Mouse (Mus musculus) forebrain, embryonic 15.5 days (tissue): ENCODE measurements around the gene Mlf1. TPM values are rescaled to one million over a fixed set of nuclear protein-coding genes. Genes with fewer than 3 reads are reported as not detected.

ENCODE experiments used
- ATAC-seq: fragments of 200-750 bp; cut with Nextera tagmentation; replicated peaks from 2 replicates; pipeline ENCODE4 v1.8.0; 2017; ENCODE audit warnings: mild to moderate bottlenecking, moderate TSS enrichment, moderate library complexity
- H3K27ac ChIP-seq: fragments of 300-500 bp; sonication (generic); replicated peaks from 2 replicates; pipeline ENCODE4 v1.5.1; 2015; ENCODE audit warnings: mild to moderate bottlenecking, inconsistent platforms
- H3K27me3 ChIP-seq: fragments of 300-500 bp; sonication (generic); 2 replicates; pipeline ENCODE4 v1.6.1; 2015; ENCODE audit warnings: inconsistent platforms
- H3K36me3 ChIP-seq: fragments of 300-500 bp; sonication (generic); 2 replicates; pipeline ENCODE4 v1.6.1; 2015; ENCODE audit warnings: mild to moderate bottlenecking, inconsistent platforms
- H3K4me1 ChIP-seq: fragments of 300-500 bp; sonication (generic); 2 replicates; pipeline ENCODE4 v1.6.1; 2015; ENCODE audit warnings: inconsistent platforms
- H3K4me2 ChIP-seq: fragments of 300-500 bp; sonication (generic); replicated peaks from 2 replicates; pipeline ENCODE4 v1.6.1; 2015; ENCODE audit warnings: mild to moderate bottlenecking, inconsistent platforms
- H3K4me3 ChIP-seq: fragments of 300-500 bp; sonication (generic); 2 replicates; pipeline ENCODE4 v1.5.1; 2015; ENCODE audit warnings: mild to moderate bottlenecking, inconsistent platforms
- H3K9ac ChIP-seq: fragments of 300-500 bp; sonication (generic); replicated peaks from 2 replicates; pipeline ENCODE4 v1.6.1; 2015; ENCODE audit warnings: mild to moderate bottlenecking, inconsistent platforms
- H3K9me3 ChIP-seq: fragments of 300-500 bp; sonication (generic); 2 replicates; pipeline ENCODE4 v1.6.1; 2016; ENCODE audit warnings: inconsistent platforms
- WGBS: fragments of 180-500 bp; shearing (Covaris S2); methylation state at CpG from one replicate; pipeline ENCODE4 v1.1.7; 2015; ENCODE audit warnings: mixed read lengths; 5-methylcytosine and 5-hydroxymethylcytosine counted together
- polyA plus RNA-seq: library from polyadenylated mRNA; unstranded; fragments of >200 nt; fragmentation: Nextera tagmentation; extraction: Ambion mirVana; gene quantifications from 2 replicates; pipeline ENCODE4 v1.2.1, GENCODE M21; 2015

The Mlf1 gene
- 13.7 and 19.7 TPM in 2 replicates for polyA plus RNA-seq

- Histone ChIP-seq H3K27ac (no peak within 1 kb of the TSS), H3K4me1 (0 out of 2 replicates have a peak, but pooled peaks cover 4% of the 10 kb centered on the region), H3K4me2 (peak within 1 kb of the TSS; percentile 93), H3K9ac (peak within 1 kb of the TSS; percentile 68), H3K4me3 (peak within 1 kb of the TSS; percentile 60), H3K27me3 (peaks cover 20% of the 10 kb centered on the region), H3K36me3 (no peaks in the 10 kb centered on the region), H3K9me3 (no peaks in the 10 kb centered on the region)
- peak; percentile 99 for ATAC-seq
- under 1% methylated on average over 35 of the region's 35 CpGs for WGBS
Observed at GRCm38 (mm10) chr3:67373872-67374271, at the start of gene Mlf1. Gene Mlf1 (plus strand): TSS chr3:67374097.

DNA sequence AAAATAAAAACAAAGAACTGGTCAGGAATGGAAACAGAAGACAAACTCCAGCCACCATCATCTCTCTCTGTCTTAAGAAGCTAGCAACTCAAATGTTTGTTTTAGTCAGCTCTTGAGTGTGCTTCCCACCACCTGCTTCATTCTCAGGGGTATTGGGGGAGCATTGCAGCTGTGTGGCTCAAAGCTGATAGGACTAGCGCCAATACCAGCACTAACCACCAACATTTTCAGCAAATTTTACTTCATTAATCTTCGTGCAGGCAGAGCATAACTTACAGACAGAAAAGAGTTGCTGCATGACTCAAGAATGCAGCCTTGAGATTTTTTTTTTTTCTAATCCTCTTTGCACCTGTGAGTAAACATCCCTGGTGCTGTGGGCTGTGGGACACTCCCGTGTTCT, 34.3 kb upstream of the Mlf1 start:
- H3K4me3 ChIP-seq = no peak overlapping the region
- ATAC-seq = no peak
- H3K4me1 ChIP-seq = peaks cover 6% of the 10 kb centered on the region; the same call in 1 of the 2 replicates
- no peak overlapping the region for H3K9ac ChIP-seq
- no peaks in the 10 kb centered on the region for H3K27me3 ChIP-seq
- no peaks in the 10 kb centered on the region for H3K36me3 ChIP-seq
- H3K9me3 ChIP-seq = no peaks in the 10 kb centered on the region
- WGBS = 68% methylated on average over 3 of the region's 3 CpGs
- no peak overlapping the region for H3K4me2 ChIP-seq
- H3K27ac ChIP-seq = no peak overlapping the region

DNA sequence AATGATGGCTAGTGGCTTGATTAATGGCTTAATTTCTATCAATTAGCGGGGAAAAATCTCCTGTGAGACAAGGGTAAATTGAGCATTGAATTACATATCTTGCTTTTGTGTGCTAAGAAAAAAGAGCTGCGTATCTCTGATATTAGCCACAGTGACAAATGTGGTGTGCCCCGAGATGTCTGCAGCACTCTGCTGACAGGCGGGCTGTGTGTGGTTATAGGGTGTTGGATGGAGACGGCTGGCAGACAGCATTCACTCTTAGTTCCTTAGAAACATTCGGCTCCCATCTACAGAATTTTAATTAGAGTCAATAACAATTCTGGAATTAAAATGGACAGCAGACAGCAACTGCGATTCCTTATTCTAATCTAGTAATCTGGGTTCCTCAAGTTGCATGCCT, 33.0 kb upstream of the Mlf1 start:
- no peak overlapping the region for H3K9ac ChIP-seq
- 33% methylated on average over 7 of the region's 7 CpGs for WGBS
- no peak overlapping the region for H3K4me3 ChIP-seq
- no peaks in the 10 kb centered on the region for H3K36me3 ChIP-seq
- H3K9me3 ChIP-seq = no peaks in the 10 kb centered on the region
- ATAC-seq = peak; percentile 38; the same call in 1 of the 2 replicates
- H3K4me1 ChIP-seq = peaks cover 6% of the 10 kb centered on the region; the same call in 1 of the 2 replicates
- H3K27me3 ChIP-seq = no peaks in the 10 kb centered on the region
- no peak overlapping the region for H3K4me2 ChIP-seq
- no peak overlapping the region; the same call in 1 of the 2 replicates for H3K27ac ChIP-seq

- Histone ChIP-seq H3K4me1 (peaks cover 9% of the 10 kb centered on the region; the same call in 1 of the 2 replicates), H3K36me3 (no peaks in the 10 kb centered on the region), H3K27me3 (no peaks in the 10 kb centered on the region), H3K4me2 (no peak overlapping the region), H3K9ac (no peak overlapping the region), H3K27ac (no peak overlapping the region), H3K4me3 (no peak overlapping the region), H3K9me3 (no peaks in the 10 kb centered on the region)
- no peak for ATAC-seq
- 54% methylated on average over 5 of the region's 5 CpGs for WGBS
Observed at GRCm38 (mm10) chr3:67343004-67343662, 30.8 kb upstream of the Mlf1 start.

DNA sequence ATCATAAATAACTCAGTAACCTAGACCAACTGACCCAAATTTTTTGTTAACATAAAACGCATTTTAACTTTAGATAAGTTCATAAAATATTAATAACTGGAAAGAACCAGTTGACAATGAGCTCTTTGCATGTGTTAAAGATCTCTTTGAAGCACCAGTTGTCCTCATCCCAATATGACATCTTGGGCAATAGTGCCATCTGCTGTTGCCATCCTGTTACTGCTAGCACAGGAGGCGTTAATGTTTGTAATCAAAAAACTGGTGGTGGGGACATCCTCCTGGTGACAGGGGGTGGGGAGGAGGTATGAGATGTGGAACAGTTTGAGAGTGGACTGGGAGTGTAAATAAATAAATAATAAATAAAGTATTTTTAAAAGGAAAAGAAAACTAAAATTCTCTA, 29.3 kb upstream of the Mlf1 start:
- Histone ChIP-seq H3K4me2 (no peak overlapping the region), H3K9ac (no peak overlapping the region), H3K9me3 (no peaks in the 10 kb centered on the region), H3K27ac (no peak overlapping the region), H3K27me3 (no peaks in the 10 kb centered on the region), H3K36me3 (no peaks in the 10 kb centered on the region), H3K4me1 (peaks cover 9% of the 10 kb centered on the region; the same call in 1 of the 2 replicates), H3K4me3 (no peak overlapping the region)
- ATAC-seq = 0 out of 2 replicates have a peak, but pooled peaks have one; percentile 46
- WGBS = 8% methylated on average over 2 of the region's 2 CpGs

- ATAC-seq = 0 out of 2 replicates have a peak, but pooled peaks have one; percentile 40
- 35% methylated on average over 2 of the region's 2 CpGs for WGBS
- Histone ChIP-seq H3K9me3 (no peaks in the 10 kb centered on the region), H3K4me1 (peaks cover 9% of the 10 kb centered on the region; the same call in 1 of the 2 replicates), H3K36me3 (no peaks in the 10 kb centered on the region), H3K27ac (no peak overlapping the region), H3K27me3 (no peaks in the 10 kb centered on the region), H3K4me2 (no peak overlapping the region), H3K9ac (no peak overlapping the region), H3K4me3 (no peak overlapping the region)
Observed at GRCm38 (mm10) chr3:67346674-67347073, 27.2 kb upstream of the Mlf1 start.

GRCm38 (mm10) chr3:67351406-67352127, 22.3 kb upstream of the Mlf1 start:
- H3K27ac ChIP-seq = no peak overlapping the region
- H3K9ac ChIP-seq = no peak overlapping the region
- WGBS = 59% methylated on average over 12 of the region's 12 CpGs
- no peaks in the 10 kb centered on the region for H3K9me3 ChIP-seq
- H3K4me3 ChIP-seq = no peak overlapping the region
- no peaks in the 10 kb centered on the region; the same call in 1 of the 2 replicates for H3K27me3 ChIP-seq
- H3K4me1 ChIP-seq = 0 out of 2 replicates have a peak, but pooled peaks cover 7% of the 10 kb centered on the region
- ATAC-seq = no peak; the same call in 1 of the 2 replicates
- no peaks in the 10 kb centered on the region for H3K36me3 ChIP-seq
- no peak overlapping the region for H3K4me2 ChIP-seq

- Histone ChIP-seq H3K9ac (no peak overlapping the region), H3K27ac (no peak overlapping the region), H3K36me3 (no peaks in the 10 kb centered on the region), H3K4me1 (0 out of 2 replicates have a peak, but pooled peaks cover 3% of the 10 kb centered on the region), H3K4me2 (no peak overlapping the region), H3K9me3 (no peaks in the 10 kb centered on the region), H3K4me3 (no peak overlapping the region), H3K27me3 (no peaks in the 10 kb centered on the region; the same call in 1 of the 2 replicates)
- WGBS = 23% methylated on average over 4 of the region's 5 CpGs
- ATAC-seq = peak; percentile 86
Observed at GRCm38 (mm10) chr3:67352128-67352762, 21.7 kb upstream of the Mlf1 start.

DNA sequence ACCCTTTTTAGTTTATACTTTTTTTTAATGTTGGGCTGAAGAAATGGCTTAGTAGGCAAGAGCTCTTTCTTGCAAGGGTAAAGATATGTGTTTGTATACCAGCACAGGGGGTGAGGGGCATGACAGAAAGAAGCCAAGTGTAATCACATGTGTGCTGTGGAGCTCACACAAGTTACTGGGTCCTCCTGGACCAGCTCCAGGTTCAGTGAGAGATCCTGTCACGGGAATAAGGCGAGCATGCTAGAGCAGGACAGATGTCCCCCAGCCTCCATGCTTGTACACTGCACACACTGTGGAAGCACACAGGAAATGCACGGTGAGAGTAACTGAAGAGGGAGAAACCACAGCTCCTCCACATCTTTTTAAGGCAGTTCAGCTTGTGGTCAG, 21.1 kb upstream of the Mlf1 start:
- Histone ChIP-seq H3K4me3 (no peak overlapping the region), H3K4me1 (0 out of 2 replicates have a peak, but pooled peaks cover 3% of the 10 kb centered on the region), H3K9ac (no peak overlapping the region), H3K4me2 (no peak overlapping the region), H3K27me3 (no peaks in the 10 kb centered on the region; the same call in 1 of the 2 replicates), H3K27ac (no peak overlapping the region), H3K36me3 (no peaks in the 10 kb centered on the region), H3K9me3 (no peaks in the 10 kb centered on the region)
- ATAC-seq = peak; percentile 55; the same call in 1 of the 2 replicates
- WGBS = 74% methylated on average over 3 of the region's 3 CpGs

GRCm38 (mm10) chr3:67358376-67358775, 15.5 kb upstream of the Mlf1 start:
- H3K4me2 ChIP-seq = no peak overlapping the region
- no peak overlapping the region for H3K9ac ChIP-seq
- H3K27ac ChIP-seq = no peak overlapping the region
- peaks cover 4% of the 10 kb centered on the region; the same call in 1 of the 2 replicates for H3K4me1 ChIP-seq
- H3K36me3 ChIP-seq = no peaks in the 10 kb centered on the region
- no peaks in the 10 kb centered on the region; the same call in 1 of the 2 replicates for H3K27me3 ChIP-seq
- H3K4me3 ChIP-seq = no peak overlapping the region
- ATAC-seq = no peak
- H3K9me3 ChIP-seq = no peaks in the 10 kb centered on the region
- WGBS = 23% methylated on average over 7 of the region's 7 CpGs

DNA sequence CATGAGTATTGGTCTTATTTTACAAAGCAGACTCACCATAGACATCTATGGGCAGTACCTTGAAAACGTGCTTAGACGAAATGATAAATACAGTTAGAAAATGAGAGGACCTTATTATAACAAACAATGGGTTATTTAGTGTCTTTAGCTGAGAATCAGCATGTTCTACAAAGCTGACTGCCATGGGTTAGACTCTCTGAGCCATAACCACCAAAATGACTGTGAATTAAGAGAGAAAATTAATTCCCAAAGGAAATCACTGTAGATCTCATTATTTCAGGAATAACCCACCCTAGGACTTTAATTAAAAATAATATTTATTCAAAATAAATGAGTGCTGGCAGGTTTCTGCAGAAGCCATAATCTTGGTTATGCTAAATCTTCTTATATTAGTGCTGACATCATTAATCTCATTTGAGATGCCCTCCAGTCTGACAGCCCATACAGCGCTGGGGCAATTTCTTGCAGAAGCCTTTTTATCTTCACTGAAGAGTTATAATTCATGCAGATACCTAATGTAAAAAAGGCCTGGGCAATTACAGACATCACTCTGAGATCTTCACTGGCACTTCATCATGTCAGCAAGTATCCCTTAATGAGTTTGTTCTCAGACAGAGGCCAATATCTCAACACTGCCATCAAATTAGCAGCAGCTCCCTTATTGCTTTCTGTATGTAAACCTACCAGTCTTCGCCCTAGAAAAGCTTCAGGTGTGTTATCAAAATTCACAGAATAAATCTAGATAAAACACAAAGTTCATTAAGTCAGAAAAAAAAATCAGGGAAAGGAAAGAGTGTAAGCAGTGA, 7.6 kb upstream of the Mlf1 start:
- Histone ChIP-seq H3K4me1 (no peaks in the 10 kb centered on the region), H3K9ac (no peak overlapping the region), H3K36me3 (no peaks in the 10 kb centered on the region), H3K4me3 (no peak overlapping the region), H3K9me3 (no peaks in the 10 kb centered on the region), H3K4me2 (no peak overlapping the region), H3K27me3 (no peaks in the 10 kb centered on the region), H3K27ac (no peak overlapping the region)
- WGBS = 73% methylated on average over 4 of the region's 4 CpGs
- ATAC-seq = no peak
